Mouse (Mus musculus): ENCODE data around the gene Cops7a. TPM values are rescaled to one million over a fixed set of nuclear protein-coding genes. Genes with fewer than 3 reads are reported as not detected.

Cops7a gene
- polyA plus RNA-seq, 1 experiment = 154 TPM

DNA sequence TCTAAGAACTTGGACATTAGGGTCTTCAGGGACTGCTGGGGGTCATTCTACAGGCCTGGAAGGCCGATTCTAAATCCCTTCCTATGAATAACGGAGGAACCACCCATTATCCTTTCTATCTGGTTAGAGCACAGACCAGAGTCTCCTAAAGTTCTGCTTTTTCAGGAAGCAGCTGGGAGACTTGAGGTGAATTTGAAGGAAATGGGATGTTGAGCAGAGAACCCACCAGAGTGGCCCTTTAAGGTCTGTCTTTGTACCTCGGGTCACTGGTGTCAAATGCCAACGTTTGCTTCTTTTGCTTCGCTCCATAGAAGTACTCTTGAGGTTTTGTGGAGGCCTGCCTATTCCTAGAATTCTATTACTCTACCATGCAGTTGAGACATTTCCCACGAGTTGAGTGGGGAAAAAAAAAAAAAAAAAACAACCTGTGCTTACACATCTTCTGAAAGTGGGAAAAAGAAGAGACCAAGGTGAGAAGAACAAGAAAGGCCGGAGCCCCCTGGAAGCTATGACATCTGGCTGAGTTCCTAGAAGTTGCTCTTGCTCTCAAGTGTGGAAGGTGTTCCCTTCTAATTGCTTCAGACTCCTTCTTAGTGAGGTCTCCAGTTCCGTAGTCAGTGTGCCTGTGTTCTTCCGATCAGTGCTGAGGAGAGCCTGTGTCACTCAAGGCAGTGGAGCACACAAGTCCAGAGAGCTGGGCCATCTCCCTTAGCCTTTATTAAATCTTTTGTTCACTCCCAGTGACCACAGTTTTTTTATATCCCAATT lies 44.8 kb downstream of the Cops7a start:
- Histone ChIP-seq H3K4me3 (ENCODE audit: low read depth, low read length) (peak overlapping the region; percentile 91), H3K36me3 (ENCODE audit: control insufficient read depth, insufficient read depth, low read length, poor library complexity, severe bottlenecking) (no peaks in the 10 kb centered on the region), H3K9ac (ENCODE audit: low read depth, poor library complexity, severe bottlenecking) (peak overlapping the region; percentile 81), H3K4me1 (ENCODE audit: control insufficient read depth, insufficient read depth, low read length) (no peaks in the 10 kb centered on the region), H3K9me3 (replicated peaks; ENCODE audit: control insufficient read depth, insufficient read depth, low read length, poor library complexity, severe bottlenecking) (no peaks in the 10 kb centered on the region), H3K27ac (ENCODE audit: insufficient read depth, low read length) (peak overlapping the region; percentile 97), H3K27me3 (ENCODE audit: control insufficient read depth, insufficient read depth, low read length, poor library complexity, severe bottlenecking) (no peaks in the 10 kb centered on the region)
- TF ChIP-seq EP300 (IDR thresholded peaks at IDR 0.05; ENCODE audit: insufficient read depth, low read depth, low read length) (no peak), CTCF (IDR thresholded peaks at IDR 0.05; ENCODE audit: low read depth, low read length) (no peak), POLR2A (IDR thresholded peaks at IDR 0.05; ENCODE audit: insufficient read depth, low read length) (no peak)

DNA sequence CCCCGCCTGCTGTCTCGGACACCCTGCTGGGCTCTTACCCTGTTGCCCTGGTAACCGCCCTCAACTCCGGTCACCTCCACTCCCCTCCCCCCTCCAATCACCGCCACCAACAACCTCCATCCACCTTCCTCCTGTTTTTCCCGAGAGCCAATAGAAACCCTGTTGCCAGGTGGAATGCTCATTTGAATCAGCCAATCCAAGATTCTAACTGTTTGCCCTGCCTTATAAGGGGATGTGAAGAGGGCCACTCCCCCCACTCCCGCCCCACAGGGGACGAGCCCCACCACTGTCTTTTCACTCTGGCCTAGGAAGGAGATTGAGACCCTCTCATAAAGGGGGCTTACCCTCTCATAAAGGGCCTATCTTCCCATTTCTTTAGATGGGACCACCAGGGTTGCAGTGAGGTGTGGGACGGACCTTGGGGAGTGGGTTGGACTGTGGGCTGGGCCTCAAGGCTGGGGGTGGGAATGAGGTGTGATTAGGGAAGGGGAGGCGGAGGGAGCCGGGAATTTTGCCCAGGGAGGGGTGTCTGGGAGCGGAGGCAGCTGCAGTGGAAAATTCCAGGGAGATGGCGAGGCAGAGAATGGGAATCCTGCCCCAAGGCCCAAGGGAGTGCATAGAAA lies 45.5 kb downstream of the Cops7a start, which contains the start of gene Ptms:
Gene Ptms, minus strand, starts transcription at position 409 of the 623 bp plus-strand sequence.
- no peaks in the 10 kb centered on the region for H3K27me3 ChIP-seq (ENCODE audit: control insufficient read depth, insufficient read depth, low read length, poor library complexity, severe bottlenecking)
- H3K27ac ChIP-seq (ENCODE audit: insufficient read depth, low read length) = peak within 1 kb of the TSS; percentile 97
- H3K36me3 ChIP-seq (ENCODE audit: control insufficient read depth, insufficient read depth, low read length, poor library complexity, severe bottlenecking) = no peaks in the 10 kb centered on the region
- H3K4me3 ChIP-seq (ENCODE audit: low read depth, low read length) = peak within 1 kb of the TSS; percentile 91
- H3K9ac ChIP-seq (ENCODE audit: low read depth, poor library complexity, severe bottlenecking) = peak within 1 kb of the TSS; percentile 99
- H3K9me3 ChIP-seq (replicated peaks; ENCODE audit: control insufficient read depth, insufficient read depth, low read length, poor library complexity, severe bottlenecking) = no peaks in the 10 kb centered on the region
- H3K4me1 ChIP-seq (ENCODE audit: control insufficient read depth, insufficient read depth, low read length) = no peaks in the 10 kb centered on the region
- no peak for TF ChIP-seq CTCF (IDR thresholded peaks at IDR 0.05; ENCODE audit: low read depth, low read length)
- TF ChIP-seq EP300 (IDR thresholded peaks at IDR 0.05; ENCODE audit: insufficient read depth, low read depth, low read length) = peak; percentile 80; the same call in 1 of the 2 replicates
- peak; percentile 8 for TF ChIP-seq POLR2A (IDR thresholded peaks at IDR 0.05; ENCODE audit: insufficient read depth, low read length)

- Histone ChIP-seq H3K4me3 (ENCODE audit: low read depth, low read length) (no peak overlapping the region), H3K9ac (ENCODE audit: low read depth, poor library complexity, severe bottlenecking) (peak overlapping the region; percentile 99), H3K4me1 (ENCODE audit: control insufficient read depth, insufficient read depth, low read length) (peaks cover 3% of the 10 kb centered on the region), H3K36me3 (ENCODE audit: control insufficient read depth, insufficient read depth, low read length, poor library complexity, severe bottlenecking) (0 out of 2 replicates have a peak, but pooled peaks cover 5% of the 10 kb centered on the region), H3K27ac (ENCODE audit: insufficient read depth, low read length) (no peak overlapping the region; the same call in 1 of the 2 replicates), H3K27me3 (ENCODE audit: control insufficient read depth, insufficient read depth, low read length, poor library complexity, severe bottlenecking) (no peaks in the 10 kb centered on the region), H3K9me3 (replicated peaks; ENCODE audit: control insufficient read depth, insufficient read depth, low read length, poor library complexity, severe bottlenecking) (no peaks in the 10 kb centered on the region)
- no peak for TF ChIP-seq POLR2A (IDR thresholded peaks at IDR 0.05; ENCODE audit: insufficient read depth, low read length)
- no peak for TF ChIP-seq EP300 (IDR thresholded peaks at IDR 0.05; ENCODE audit: insufficient read depth, low read depth, low read length)
- no peak for TF ChIP-seq CTCF (IDR thresholded peaks at IDR 0.05; ENCODE audit: low read depth, low read length)
Observed at GRCm38 (mm10) chr6:124918890-124919627, 46.3 kb downstream of the Cops7a start.

DNA sequence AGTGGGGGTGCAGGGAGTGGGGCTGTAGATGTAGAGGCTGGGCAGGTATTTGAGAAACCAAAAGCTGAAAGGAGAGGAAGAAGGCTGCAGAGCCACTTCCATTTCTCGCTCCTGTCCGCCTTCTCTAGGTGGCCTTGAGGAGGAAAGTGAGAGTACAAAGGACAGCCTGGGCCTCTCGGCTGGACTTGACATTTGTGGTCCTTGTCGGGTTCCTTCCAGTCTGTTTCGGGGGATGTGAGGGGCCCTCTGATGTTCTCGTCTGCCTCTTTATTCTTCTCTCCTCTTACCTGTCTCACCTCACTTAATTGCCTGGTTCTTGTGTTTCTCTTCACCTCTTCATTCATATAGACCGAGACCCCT lies 47.0 kb downstream of the Cops7a start:
- H3K9ac ChIP-seq (ENCODE audit: low read depth, poor library complexity, severe bottlenecking) = peak overlapping the region; percentile 99
- H3K4me3 ChIP-seq (ENCODE audit: low read depth, low read length) = peak overlapping the region; percentile 48
- H3K27me3 ChIP-seq (ENCODE audit: control insufficient read depth, insufficient read depth, low read length, poor library complexity, severe bottlenecking) = no peaks in the 10 kb centered on the region
- TF ChIP-seq EP300 (IDR thresholded peaks at IDR 0.05; ENCODE audit: insufficient read depth, low read depth, low read length) (no peak), POLR2A (IDR thresholded peaks at IDR 0.05; ENCODE audit: insufficient read depth, low read length) (no peak)
- peaks cover 3% of the 10 kb centered on the region for H3K4me1 ChIP-seq (ENCODE audit: control insufficient read depth, insufficient read depth, low read length)
- no peaks in the 10 kb centered on the region for H3K9me3 ChIP-seq (replicated peaks; ENCODE audit: control insufficient read depth, insufficient read depth, low read length, poor library complexity, severe bottlenecking)
- peak overlapping the region; percentile 37 for H3K27ac ChIP-seq (ENCODE audit: insufficient read depth, low read length)
- 0 out of 2 replicates have a peak, but pooled peaks cover 6% of the 10 kb centered on the region for H3K36me3 ChIP-seq (ENCODE audit: control insufficient read depth, insufficient read depth, low read length, poor library complexity, severe bottlenecking)

DNA sequence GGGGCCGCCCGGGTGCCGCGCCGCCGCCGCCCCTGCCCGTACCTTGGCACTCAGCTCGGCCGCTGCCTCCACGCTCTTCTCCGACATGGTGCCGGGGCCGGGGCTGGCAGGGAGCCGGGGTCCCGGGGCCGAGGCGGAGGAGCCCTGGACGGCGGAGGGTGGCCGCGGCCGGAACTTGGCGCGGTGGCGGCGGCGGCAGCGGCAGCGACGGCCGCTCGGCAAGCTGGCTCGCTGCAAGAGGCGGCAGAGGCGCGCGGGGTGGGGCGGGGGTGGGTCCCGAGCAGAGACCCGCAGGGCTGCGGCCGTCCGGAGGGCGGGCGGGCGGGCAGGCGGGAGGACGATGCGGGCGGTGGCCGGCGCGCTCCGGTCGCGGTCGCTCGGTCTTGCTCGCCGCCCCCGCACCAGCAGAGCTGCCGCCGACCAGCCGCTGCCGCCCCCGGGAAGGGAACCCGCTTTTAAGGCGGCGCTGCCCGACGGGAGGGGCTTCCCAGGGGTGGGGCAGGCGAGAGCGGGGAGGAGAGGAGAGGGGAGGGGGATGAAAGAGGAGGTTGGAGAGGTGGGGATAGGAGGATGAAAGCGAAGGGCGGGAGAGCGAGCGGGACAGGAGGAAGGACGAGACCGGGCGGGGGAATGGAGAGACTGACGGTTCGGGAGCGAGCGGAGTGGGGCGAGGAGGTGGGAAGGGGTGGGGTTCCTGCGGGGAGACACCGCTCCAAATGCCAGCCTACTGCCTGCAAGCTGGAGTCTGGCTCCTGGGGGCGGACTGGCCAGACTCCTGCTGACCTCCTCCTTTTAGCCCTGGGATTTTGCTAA lies 47.6 kb downstream of the Cops7a start:
- Histone ChIP-seq H3K4me3 (ENCODE audit: low read depth, low read length) (peak overlapping the region; percentile 62), H3K9ac (ENCODE audit: low read depth, poor library complexity, severe bottlenecking) (peak overlapping the region; percentile 99), H3K27me3 (ENCODE audit: control insufficient read depth, insufficient read depth, low read length, poor library complexity, severe bottlenecking) (no peaks in the 10 kb centered on the region), H3K9me3 (replicated peaks; ENCODE audit: control insufficient read depth, insufficient read depth, low read length, poor library complexity, severe bottlenecking) (no peaks in the 10 kb centered on the region), H3K27ac (ENCODE audit: insufficient read depth, low read length) (peak overlapping the region; percentile 37), H3K4me1 (ENCODE audit: control insufficient read depth, insufficient read depth, low read length) (peaks cover 3% of the 10 kb centered on the region), H3K36me3 (ENCODE audit: control insufficient read depth, insufficient read depth, low read length, poor library complexity, severe bottlenecking) (0 out of 2 replicates have a peak, but pooled peaks cover 6% of the 10 kb centered on the region)
- TF ChIP-seq CTCF (IDR thresholded peaks at IDR 0.05; ENCODE audit: low read depth, low read length) (no peak), POLR2A (IDR thresholded peaks at IDR 0.05; ENCODE audit: insufficient read depth, low read length) (no peak), EP300 (IDR thresholded peaks at IDR 0.05; ENCODE audit: insufficient read depth, low read depth, low read length) (0 out of 2 replicates have a peak, but pooled peaks have one; percentile 19)

Measured in ES-Bruce4 (cell line).